Mouse (Mus musculus): Measurements from ENCODE around the gene Dynlrb2. TPM values are rescaled to one million over a fixed set of nuclear protein-coding genes. Genes with fewer than 3 reads are reported as not detected.

Dynlrb2 gene
- polyA plus RNA-seq, 1 experiment: 7.6 TPM

- Histone ChIP-seq H3K4me1 (ENCODE audit: control insufficient read depth, insufficient read depth, low read length) (no peaks in the 10 kb centered on the region), H3K4me3 (ENCODE audit: insufficient read depth, low read length) (no peak overlapping the region), H3K27ac (ENCODE audit: insufficient read depth, low read length) (no peak overlapping the region)
- no peak for TF ChIP-seq CTCF (IDR thresholded peaks at IDR 0.05; ENCODE audit: extremely low read depth, insufficient read depth, low read length)
- no peak for TF ChIP-seq POLR2A (IDR thresholded peaks at IDR 0.05; ENCODE audit: extremely low read depth, insufficient read depth, low read length)
Observed at GRCm38 (mm10) chr8:116488546-116488945, 16.2 kb upstream of the Dynlrb2 start.

GRCm38 (mm10) chr8:116500057-116500809, 4.5 kb upstream of the Dynlrb2 start:
- Histone ChIP-seq H3K4me1 (ENCODE audit: control insufficient read depth, insufficient read depth, low read length) (no peaks in the 10 kb centered on the region), H3K4me3 (ENCODE audit: insufficient read depth, low read length) (no peak overlapping the region), H3K27ac (ENCODE audit: insufficient read depth, low read length) (no peak overlapping the region)
- TF ChIP-seq POLR2A (IDR thresholded peaks at IDR 0.05; ENCODE audit: extremely low read depth, insufficient read depth, low read length) (no peak), CTCF (IDR thresholded peaks at IDR 0.05; ENCODE audit: extremely low read depth, insufficient read depth, low read length) (no peak)

- TF ChIP-seq CTCF (IDR thresholded peaks at IDR 0.05; ENCODE audit: extremely low read depth, insufficient read depth, low read length) (no peak), POLR2A (IDR thresholded peaks at IDR 0.05; ENCODE audit: extremely low read depth, insufficient read depth, low read length) (no peak)
- H3K4me3 ChIP-seq (ENCODE audit: insufficient read depth, low read length): no peak overlapping the region
Observed at GRCm38 (mm10) chr8:116508721-116509120, 3.9 kb downstream of the Dynlrb2 start.

GRCm38 (mm10) chr8:116509247-116509646, 4.5 kb downstream of the Dynlrb2 start:
- H3K4me3 ChIP-seq (ENCODE audit: insufficient read depth, low read length): no peak overlapping the region
- H3K27ac ChIP-seq (ENCODE audit: insufficient read depth, low read length): no peak overlapping the region
- no peaks in the 10 kb centered on the region for H3K4me1 ChIP-seq (ENCODE audit: control insufficient read depth, insufficient read depth, low read length)
- TF ChIP-seq POLR2A (IDR thresholded peaks at IDR 0.05; ENCODE audit: extremely low read depth, insufficient read depth, low read length): no peak
- no peak for TF ChIP-seq CTCF (IDR thresholded peaks at IDR 0.05; ENCODE audit: extremely low read depth, insufficient read depth, low read length)

More at GRCm38 (mm10) chr8:116508721-116509120, 3.9 kb downstream of the Dynlrb2 start:
- H3K27ac ChIP-seq (ENCODE audit: insufficient read depth, low read length): no peak overlapping the region
- no peaks in the 10 kb centered on the region for H3K4me1 ChIP-seq (ENCODE audit: control insufficient read depth, insufficient read depth, low read length)

- H3K27ac ChIP-seq (ENCODE audit: insufficient read depth, low read length): no peak overlapping the region
- TF ChIP-seq POLR2A (IDR thresholded peaks at IDR 0.05; ENCODE audit: extremely low read depth, insufficient read depth, low read length): no peak
- TF ChIP-seq CTCF (IDR thresholded peaks at IDR 0.05; ENCODE audit: extremely low read depth, insufficient read depth, low read length): no peak
- H3K4me1 ChIP-seq (ENCODE audit: control insufficient read depth, insufficient read depth, low read length): no peaks in the 10 kb centered on the region
- no peak overlapping the region for H3K4me3 ChIP-seq (ENCODE audit: insufficient read depth, low read length)
Observed at GRCm38 (mm10) chr8:116519676-116520075, 14.9 kb downstream of the Dynlrb2 start.

GRCm38 (mm10) chr8:116521208-116521607, 16.4 kb downstream of the Dynlrb2 start:
- Histone ChIP-seq H3K27ac (ENCODE audit: insufficient read depth, low read length) (no peak overlapping the region), H3K4me3 (ENCODE audit: insufficient read depth, low read length) (no peak overlapping the region), H3K4me1 (ENCODE audit: control insufficient read depth, insufficient read depth, low read length) (no peaks in the 10 kb centered on the region)
- TF ChIP-seq CTCF (IDR thresholded peaks at IDR 0.05; ENCODE audit: extremely low read depth, insufficient read depth, low read length): no peak
- TF ChIP-seq POLR2A (IDR thresholded peaks at IDR 0.05; ENCODE audit: extremely low read depth, insufficient read depth, low read length): no peak

GRCm38 (mm10) chr8:116521641-116522040, 16.9 kb downstream of the Dynlrb2 start:
- Histone ChIP-seq H3K4me3 (ENCODE audit: insufficient read depth, low read length) (no peak overlapping the region), H3K27ac (ENCODE audit: insufficient read depth, low read length) (no peak overlapping the region), H3K4me1 (ENCODE audit: control insufficient read depth, insufficient read depth, low read length) (no peaks in the 10 kb centered on the region)
- TF ChIP-seq CTCF (IDR thresholded peaks at IDR 0.05; ENCODE audit: extremely low read depth, insufficient read depth, low read length) (no peak), POLR2A (IDR thresholded peaks at IDR 0.05; ENCODE audit: extremely low read depth, insufficient read depth, low read length) (no peak)

- Histone ChIP-seq H3K27ac (ENCODE audit: insufficient read depth, low read length) (no peak overlapping the region), H3K4me3 (ENCODE audit: insufficient read depth, low read length) (no peak overlapping the region), H3K4me1 (ENCODE audit: control insufficient read depth, insufficient read depth, low read length) (no peaks in the 10 kb centered on the region)
- TF ChIP-seq CTCF (IDR thresholded peaks at IDR 0.05; ENCODE audit: extremely low read depth, insufficient read depth, low read length): no peak
- no peak for TF ChIP-seq POLR2A (IDR thresholded peaks at IDR 0.05; ENCODE audit: extremely low read depth, insufficient read depth, low read length)
Observed at GRCm38 (mm10) chr8:116522104-116522767, 17.5 kb downstream of the Dynlrb2 start.

- Histone ChIP-seq H3K27ac (ENCODE audit: insufficient read depth, low read length) (no peak overlapping the region), H3K4me3 (ENCODE audit: insufficient read depth, low read length) (no peak overlapping the region), H3K4me1 (ENCODE audit: control insufficient read depth, insufficient read depth, low read length) (no peaks in the 10 kb centered on the region)
- TF ChIP-seq CTCF (IDR thresholded peaks at IDR 0.05; ENCODE audit: extremely low read depth, insufficient read depth, low read length): no peak
- TF ChIP-seq POLR2A (IDR thresholded peaks at IDR 0.05; ENCODE audit: extremely low read depth, insufficient read depth, low read length): no peak
Observed at GRCm38 (mm10) chr8:116524915-116525314, 20.1 kb downstream of the Dynlrb2 start.

- no peak for TF ChIP-seq CTCF (IDR thresholded peaks at IDR 0.05; ENCODE audit: extremely low read depth, insufficient read depth, low read length)
- Histone ChIP-seq H3K27ac (ENCODE audit: insufficient read depth, low read length) (no peak overlapping the region), H3K4me3 (ENCODE audit: insufficient read depth, low read length) (no peak overlapping the region), H3K4me1 (ENCODE audit: control insufficient read depth, insufficient read depth, low read length) (no peaks in the 10 kb centered on the region)
Observed at GRCm38 (mm10) chr8:116528736-116529135, 24.0 kb downstream of the Dynlrb2 start.
